Mouse (Mus musculus) lung, postnatal 36 days (tissue): ENCODE measurements at regions not wholly inside any gene's neighbourhood (a gene's known extent, or its start where the extent isn't known, plus 50 kb on each side); places are given as distances from the start of the nearest gene placed in this dataset.
"Not testable (repeated sequence)": the region's sequence is repeated elsewhere in the genome, so short reads cannot be mapped to it uniquely, and the experiment has no call there.

ENCODE experiments used
- DNase-seq: peaks from one replicate; pipeline ENCODE4 v3.0.0; 2022; ENCODE audit warnings: mixed read lengths

- DNase-seq, result no peak
These were observed 82.8 kb downstream of the Ddx11 start for GRCm38 (mm10) chr17:66206074-66206473.

GRCm38 (mm10) chr17:66207653-66208497 lies 84.6 kb downstream of the Ddx11 start:
- not testable (repeated sequence) for DNase-seq

- not testable (repeated sequence) for DNase-seq
These were observed 85.6 kb downstream of the Ddx11 start for GRCm38 (mm10) chr17:66208803-66209515.

- peak; percentile 10 for DNase-seq
These were observed 88.2 kb downstream of the Ddx11 start for GRCm38 (mm10) chr17:66211561-66211960.

- no peak for DNase-seq
These were observed 89.3 kb downstream of the Ddx11 start for GRCm38 (mm10) chr17:66212616-66213015.

- no peak for DNase-seq
These were observed 95.0 kb downstream of the Ddx11 start for GRCm38 (mm10) chr17:66218321-66218720.

- DNase-seq, result peak; percentile 60
These were observed 96.5 kb downstream of the Ddx11 start for GRCm38 (mm10) chr17:66219669-66220435.

GRCm38 (mm10) chr17:66221256-66221655 lies 97.9 kb downstream of the Ddx11 start:
- peak; percentile 80 for DNase-seq

GRCm38 (mm10) chr17:66223711-66224110 lies 100.4 kb downstream of the Ddx11 start:
- no peak for DNase-seq

- peak; percentile 23 for DNase-seq
These were observed 100.9 kb downstream of the Ddx11 start for GRCm38 (mm10) chr17:66224241-66224640.

GRCm38 (mm10) chr17:66232391-66232790 lies 109.1 kb downstream of the Ddx11 start:
- no peak for DNase-seq

- no peak for DNase-seq
These were observed 109.6 kb downstream of the Ddx11 start for GRCm38 (mm10) chr17:66232891-66233421.

- peak; percentile 17 for DNase-seq
These were observed 110.2 kb downstream of the Ddx11 start for GRCm38 (mm10) chr17:66233451-66233951.

GRCm38 (mm10) chr17:66234432-66234831 lies 111.1 kb downstream of the Ddx11 start:
- no peak for DNase-seq

GRCm38 (mm10) chr17:66235096-66235805 lies 111.9 kb downstream of the Ddx11 start:
- peak; percentile 92 for DNase-seq

- DNase-seq, result no peak
These were observed 112.6 kb downstream of the Ddx11 start for GRCm38 (mm10) chr17:66235806-66236335.

GRCm38 (mm10) chr17:66241868-66242622 lies 118.7 kb downstream of the Ddx11 start:
- DNase-seq, result peak; percentile 73

GRCm38 (mm10) chr17:66244183-66244582 lies 120.9 kb downstream of the Ddx11 start:
- no peak for DNase-seq

GRCm38 (mm10) chr17:66246031-66246534 lies 122.8 kb downstream of the Ddx11 start:
- no peak for DNase-seq

- DNase-seq, result no peak
These were observed 128.2 kb downstream of the Ddx11 start for GRCm38 (mm10) chr17:66251495-66251894.

GRCm38 (mm10) chr17:66252926-66253325 lies 129.6 kb downstream of the Ddx11 start:
- DNase-seq, result no peak
